Mouse (Mus musculus): ENCODE measurements around the gene Uevld.

GRCm38 (mm10) chr7:46975456-46975855, 17.1 kb upstream of the Uevld start:
- TF ChIP-seq CTCF (IDR thresholded peaks at IDR 0.05; ENCODE audit: low read depth) (no peak), EP300 (IDR thresholded peaks at IDR 0.05; ENCODE audit: low read depth) (no peak)

Measured in liver, embryonic 14.5 days (tissue).